Mouse (Mus musculus) c-Kit-positive CD71-negative TER-119-negative erythroid progenitor cells, embryonic 14.5 days (primary cell): ENCODE data around the gene Fam180a.

Source experiments
- DNase-seq: peaks from one replicate; pipeline ENCODE4 v3.0.0-alpha.2; 2013; ENCODE audit warnings: low read depth

The Fam180a gene

DNA sequence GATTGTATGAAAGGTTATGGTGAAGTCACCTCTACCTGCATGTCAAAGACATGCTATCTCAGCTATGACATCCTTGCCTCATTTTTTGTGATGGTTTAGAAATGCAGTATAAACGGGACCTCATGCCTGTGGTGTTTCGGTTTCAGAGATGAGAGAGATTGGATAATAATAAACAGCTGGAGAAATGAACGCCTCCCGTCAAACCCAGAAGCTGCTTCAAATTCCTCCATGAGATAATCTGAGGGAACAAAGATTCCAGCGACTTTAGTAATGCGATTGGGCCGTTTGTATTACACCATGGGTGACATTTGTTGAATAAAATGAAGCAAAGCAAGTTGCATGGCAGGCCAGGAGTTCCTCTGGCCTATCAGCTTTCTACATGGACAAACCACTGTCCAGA is 16.5 kb downstream of the Fam180a start:
- no peak for DNase-seq

- DNase-seq, result no peak
Observed at GRCm38 (mm10) chr6:35308037-35308436, 17.9 kb downstream of the Fam180a start, which contains the start of gene Slc13a4. Gene Slc13a4 (minus strand): TSS chr6:35308131.

- no peak for DNase-seq
Observed at GRCm38 (mm10) chr6:35307136-35307535, 18.8 kb downstream of the Fam180a start.

DNA sequence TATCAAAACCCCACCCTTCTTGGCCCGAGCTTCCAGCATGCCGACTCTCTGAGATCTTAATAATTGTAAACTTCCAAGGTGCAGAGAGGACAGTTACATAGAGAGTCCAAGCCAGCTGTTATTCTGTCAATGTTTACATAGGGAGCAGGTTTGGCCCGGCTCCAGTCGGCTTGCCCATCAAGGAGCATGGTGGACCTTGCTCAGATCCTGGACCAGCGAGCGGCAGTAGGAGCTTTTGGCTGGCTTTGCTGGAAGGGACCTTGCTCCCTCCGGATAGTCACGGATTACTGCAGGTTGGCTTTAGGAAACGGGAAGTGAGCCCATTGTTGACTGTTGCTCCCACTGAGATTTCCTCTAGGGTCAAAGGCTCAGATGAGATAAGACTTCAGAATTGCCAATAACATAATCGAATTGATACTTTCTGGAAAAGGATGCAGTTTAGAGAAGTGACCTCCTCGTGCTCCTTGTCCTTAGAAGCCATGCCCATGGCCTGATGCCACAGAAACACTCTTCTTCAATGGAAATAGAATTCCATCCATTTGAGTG is 22.5 kb downstream of the Fam180a start:
- no peak for DNase-seq

DNA sequence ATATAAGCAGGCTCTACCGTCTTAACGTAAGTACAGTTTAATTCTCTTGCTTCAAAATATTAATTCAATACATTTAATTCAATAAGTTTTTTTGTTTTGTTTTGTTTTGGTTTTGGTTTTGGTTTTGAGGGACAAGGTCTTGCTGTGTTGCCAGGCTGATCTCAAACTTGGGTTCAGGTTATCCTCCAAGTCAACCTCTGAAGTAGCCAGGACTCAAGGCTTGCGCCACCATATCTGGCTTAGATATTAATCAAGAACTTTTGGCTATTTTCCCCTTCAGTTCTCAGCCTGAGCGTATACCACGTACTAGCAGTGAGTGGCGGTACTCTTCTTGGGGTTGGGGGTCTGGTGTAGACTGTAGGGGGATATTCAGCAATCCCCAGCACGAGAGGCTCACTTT is 23.4 kb downstream of the Fam180a start:
- DNase-seq, result no peak

DNA sequence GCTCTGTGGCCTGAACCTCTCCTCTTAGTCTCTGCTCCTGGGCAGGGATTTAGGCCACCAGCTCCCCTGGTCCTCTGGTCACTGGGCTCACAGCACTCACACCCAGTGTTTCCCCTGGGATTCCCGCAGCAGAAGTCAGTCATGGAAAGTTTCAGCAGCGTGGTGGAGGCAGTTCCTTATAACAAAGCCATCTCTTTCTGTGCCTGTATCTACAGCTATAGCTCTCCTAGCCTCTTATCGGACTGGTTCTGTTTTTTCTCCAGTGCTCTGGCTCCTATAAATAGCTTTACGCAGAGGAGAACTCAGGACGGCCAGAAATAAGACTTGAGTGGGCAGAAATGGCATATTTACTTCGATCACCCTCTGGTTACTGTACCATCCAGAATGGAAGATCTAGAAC is 27.6 kb downstream of the Fam180a start:
- DNase-seq, result no peak

GRCm38 (mm10) chr6:35297516-35298227 is 28.3 kb downstream of the Fam180a start:
- no peak for DNase-seq

DNA sequence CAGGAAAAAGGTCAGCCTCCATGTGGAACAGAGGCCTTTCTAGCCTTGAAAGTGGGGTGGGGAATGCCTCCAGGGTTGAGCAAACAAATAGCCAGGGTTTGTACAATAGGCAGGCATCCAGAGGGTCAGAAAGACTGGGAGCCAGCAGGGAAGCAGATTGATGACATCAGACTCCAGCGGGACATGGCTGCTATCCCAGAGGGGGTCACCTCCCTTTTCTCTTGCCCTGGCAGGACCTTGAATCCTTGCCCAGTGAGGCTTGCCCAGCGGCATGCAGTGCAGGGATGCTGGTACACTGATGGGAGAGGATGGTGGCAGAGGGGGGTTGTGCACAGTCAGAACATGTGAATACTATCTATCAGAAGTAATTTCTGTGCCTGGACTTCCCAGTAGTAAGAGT is 28.9 kb downstream of the Fam180a start:
- DNase-seq, result no peak

- DNase-seq, result no peak
Observed at GRCm38 (mm10) chr6:35294964-35295363, 31.0 kb downstream of the Fam180a start.

- no peak for DNase-seq
Observed at GRCm38 (mm10) chr6:35289676-35290075, 36.3 kb downstream of the Fam180a start.

- DNase-seq, result no peak
Observed at GRCm38 (mm10) chr6:35288920-35289319, 37.0 kb downstream of the Fam180a start.

DNA sequence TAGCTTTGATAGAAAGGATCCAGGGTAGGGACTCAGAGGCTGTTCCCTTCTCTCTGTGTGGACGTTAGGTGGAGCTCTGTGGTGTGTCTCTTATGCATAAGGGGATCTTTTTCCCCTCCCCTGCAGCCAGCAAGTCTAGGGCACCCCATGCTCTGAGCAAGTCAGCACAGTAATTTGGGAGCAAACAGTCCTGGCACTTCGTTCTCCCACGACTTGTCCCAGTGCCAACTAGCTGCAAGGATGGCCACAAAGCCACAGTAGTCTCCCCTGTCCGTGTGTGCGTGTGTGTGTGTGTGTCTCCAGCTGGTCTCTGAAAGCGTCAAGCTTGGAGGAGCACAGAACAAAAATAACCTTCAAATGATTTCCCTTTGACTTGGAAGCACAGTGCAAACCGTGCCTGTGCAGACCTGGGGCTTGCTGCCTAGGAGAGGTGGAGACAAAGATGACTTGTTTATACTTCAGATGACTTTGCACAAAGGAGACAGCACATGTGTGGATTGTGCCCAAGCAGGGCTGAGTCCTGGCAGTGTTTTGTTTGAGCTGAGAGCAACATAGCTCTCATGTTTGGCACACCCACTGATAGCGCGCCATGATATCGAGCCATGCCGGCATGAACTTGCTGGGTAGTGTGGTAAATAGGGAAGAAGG is 37.7 kb downstream of the Fam180a start:
- DNase-seq, result no peak

DNA sequence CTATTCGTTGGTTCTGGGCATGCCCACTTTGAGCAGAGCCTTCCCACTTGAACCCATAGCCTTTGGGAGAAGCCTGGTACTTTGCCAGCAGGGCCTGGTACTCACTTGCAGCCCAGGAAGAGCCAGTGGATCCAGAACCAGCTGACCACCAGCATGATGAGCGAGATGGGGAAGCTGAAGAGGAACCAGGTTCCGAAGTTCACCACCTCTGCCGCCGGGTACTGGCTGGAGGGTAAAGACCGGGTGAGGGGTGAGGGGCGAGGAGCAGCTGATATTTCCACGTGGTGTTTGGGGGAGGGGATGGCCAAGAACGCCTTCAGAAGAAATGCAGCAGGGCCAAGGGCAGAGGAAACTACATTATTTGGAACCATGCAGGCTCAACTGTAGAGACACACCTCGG is 46.6 kb downstream of the Fam180a start:
- DNase-seq, result no peak

GRCm38 (mm10) chr6:35277903-35278587 is 47.9 kb downstream of the Fam180a start:
- no peak for DNase-seq

- DNase-seq, result no peak
Observed at GRCm38 (mm10) chr6:35273391-35274082, 52.4 kb downstream of the Fam180a start.

GRCm38 (mm10) chr6:35271868-35272765 is 53.8 kb downstream of the Fam180a start:
- no peak for DNase-seq

DNA sequence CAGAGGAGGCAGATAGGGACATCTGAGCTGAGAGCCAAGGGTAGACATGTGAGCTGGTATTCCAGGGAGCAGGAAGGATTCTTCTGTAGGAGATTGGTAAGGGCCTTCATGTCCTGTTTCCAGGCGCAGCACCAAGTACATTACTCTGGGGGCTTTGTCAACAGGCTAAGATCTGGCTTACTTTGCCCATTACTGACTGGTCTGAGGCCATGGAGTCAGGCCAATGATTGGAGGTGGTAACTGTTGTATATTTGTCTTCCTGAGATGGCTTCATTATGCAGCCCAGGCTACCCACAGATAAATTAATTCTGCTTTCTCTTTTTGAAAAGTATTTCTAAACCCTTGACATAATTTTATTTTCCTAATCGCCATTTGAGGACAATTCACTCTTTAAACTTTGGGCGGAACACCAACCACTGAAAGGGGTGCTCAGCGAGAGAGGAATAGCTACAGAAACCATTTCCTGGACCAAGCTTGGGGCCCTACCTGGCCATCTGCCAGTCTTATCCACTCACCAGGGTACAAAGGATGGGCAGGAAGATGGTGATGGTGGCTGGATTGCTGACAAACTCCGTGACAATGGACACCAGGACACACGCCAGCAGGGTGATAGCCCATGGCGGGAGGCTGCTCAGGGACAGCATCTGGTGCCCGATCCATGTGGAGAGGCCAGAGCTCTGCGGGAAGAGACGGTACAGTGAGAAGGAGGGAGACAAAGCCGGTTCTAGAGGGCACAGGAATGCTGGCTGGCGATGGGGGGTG is 54.7 kb downstream of the Fam180a start:
- no peak for DNase-seq

GRCm38 (mm10) chr6:35269643-35270042 is 56.3 kb downstream of the Fam180a start:
- no peak for DNase-seq

DNA sequence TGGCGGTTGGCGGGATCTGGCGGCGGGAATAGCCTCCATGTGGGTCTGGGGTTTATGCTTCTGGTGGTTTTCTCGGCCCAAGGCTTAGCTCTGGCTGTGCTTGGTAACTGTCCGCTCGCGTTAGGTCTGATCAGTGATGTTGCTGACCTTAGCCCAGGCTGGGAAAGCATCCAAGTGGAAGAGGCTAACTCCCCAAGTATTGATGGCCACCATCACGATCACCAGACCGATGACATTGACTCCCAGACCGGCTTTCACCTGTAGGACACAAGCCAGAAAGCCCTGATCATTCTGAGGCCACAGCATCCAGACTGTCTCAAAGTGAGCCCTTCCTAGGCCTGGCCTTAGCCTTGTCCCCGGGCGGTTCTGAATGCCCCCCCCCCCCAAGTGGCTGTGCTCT is 57.2 kb downstream of the Fam180a start:
- DNase-seq, result no peak

- no peak for DNase-seq
Observed at GRCm38 (mm10) chr6:35265580-35266278, 60.2 kb downstream of the Fam180a start.
